Mouse (Mus musculus) MEL (cell line): ENCODE data around the gene Oxld1.

Source experiments
- MXI1 ChIP-seq: IDR thresholded peaks from 2 replicates; pipeline ENCODE4 v1.6.1; 2011; ENCODE audit warnings: mild to moderate bottlenecking, low read depth, low read length, improper control_type of control experiment
- POLR2A ChIP-seq, 2 experiments: IDR thresholded peaks; 2 replicates each; pipeline ENCODE4 v1.6.1; 2011 to 2012; ENCODE audit warnings: low read length in 2 of 2, mild to moderate bottlenecking in 2 of 2, control low read depth in 1 of 2, improper control_type of control experiment in 1 of 2, low read depth in 1 of 2, moderate library complexity in 1 of 2; ENCODE audit not compliant: control insufficient read depth in 1 of 2, insufficient read depth in 1 of 2, poor library complexity in 1 of 2

DNA sequence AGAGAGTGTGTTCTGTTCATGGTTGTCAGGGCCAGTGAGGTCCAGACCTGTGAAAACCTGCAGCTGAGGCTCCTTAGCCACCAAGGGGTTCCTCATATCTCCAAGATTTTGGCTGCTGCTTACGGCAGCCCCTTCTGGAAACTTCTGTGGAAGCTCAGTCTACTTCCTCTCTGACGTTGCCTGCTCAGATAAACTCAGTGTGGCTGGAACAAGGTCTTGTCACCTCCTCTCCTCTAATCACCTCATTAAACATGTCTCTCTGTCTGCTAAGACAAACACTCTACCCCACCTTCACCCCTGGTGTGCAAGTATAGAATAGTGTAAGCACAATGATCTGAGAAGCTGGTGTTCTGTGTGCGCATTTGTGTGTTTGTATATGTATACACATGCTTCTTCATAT, 12.4 kb downstream of the Oxld1 start:
- TF ChIP-seq MXI1 (peak; percentile 66; the same call in 1 of the 2 replicates), POLR2A (IDR thresholded peaks at IDR 0.05; ENCODE audit: control insufficient read depth in 1 of 2, insufficient read depth in 1 of 2, low read depth in 1 of 2, low read length in 2 of 2, poor library complexity in 1 of 2) (no peak)
